Mouse (Mus musculus): Measurements from ENCODE around the gene Hist1h3d.
"Not testable (repeated sequence)": the region's sequence is repeated elsewhere in the genome, so short reads cannot be mapped to it uniquely, and the experiment has no call there.

Hist1h3d gene

GRCm38 (mm10) chr13:23575271-23575851 lies at the start of gene Hist1h3d:
Gene Hist1h3d (plus strand): TSS chr13:23575763.
- peak; percentile 91 for DNase-seq (ENCODE audit: low read depth, low spot score)

GRCm38 (mm10) chr13:23525901-23526300 lies 49.7 kb upstream of the Hist1h3d start:
- DNase-seq (ENCODE audit: low read depth, low spot score) = peak; percentile 72

- DNase-seq (ENCODE audit: low read depth, low spot score) = peak; percentile 91
Measured at GRCm38 (mm10) chr13:23526312-23526711, 49.3 kb upstream of the Hist1h3d start.

- DNase-seq (ENCODE audit: low read depth, low spot score) = no peak
Measured at GRCm38 (mm10) chr13:23529005-23529404, 46.6 kb upstream of the Hist1h3d start.

GRCm38 (mm10) chr13:23529480-23530165 lies 45.9 kb upstream of the Hist1h3d start:
- DNase-seq (ENCODE audit: low read depth, low spot score) = no peak

GRCm38 (mm10) chr13:23530181-23530900 lies 45.2 kb upstream of the Hist1h3d start:
- peak; percentile 74 for DNase-seq (ENCODE audit: low read depth, low spot score)

GRCm38 (mm10) chr13:23530901-23531875 lies 44.4 kb upstream of the Hist1h3d start, which contains the start of gene Hist1h4h:
Gene Hist1h4h (plus strand): TSS chr13:23531050.
- DNase-seq (ENCODE audit: low read depth, low spot score) = peak; percentile 97

GRCm38 (mm10) chr13:23532262-23533075 lies 43.1 kb upstream of the Hist1h3d start:
- peak; percentile 49 for DNase-seq (ENCODE audit: low read depth, low spot score)

GRCm38 (mm10) chr13:23533560-23534367 lies 41.8 kb upstream of the Hist1h3d start, which contains the start of gene Hist1h2af:
Gene Hist1h2af (plus strand): TSS chr13:23533906.
- DNase-seq (ENCODE audit: low read depth, low spot score) = peak; percentile 94

- peak; percentile 91 for DNase-seq (ENCODE audit: low read depth, low spot score)
Measured at GRCm38 (mm10) chr13:23534368-23535131, 41.0 kb upstream of the Hist1h3d start.

- DNase-seq (ENCODE audit: low read depth, low spot score) = peak; percentile 100
Measured at GRCm38 (mm10) chr13:23535137-23536075, 40.2 kb upstream of the Hist1h3d start, which contains the start of gene Hist1h3g. Gene Hist1h3g (plus strand): TSS chr13:23535422.

- DNase-seq (ENCODE audit: low read depth, low spot score) = peak; percentile 72
Measured at GRCm38 (mm10) chr13:23536076-23536822, 39.3 kb upstream of the Hist1h3d start.

- no peak for DNase-seq (ENCODE audit: low read depth, low spot score)
Measured at GRCm38 (mm10) chr13:23537006-23537710, 38.4 kb upstream of the Hist1h3d start.

GRCm38 (mm10) chr13:23538249-23538648 lies 37.3 kb upstream of the Hist1h3d start:
- DNase-seq (ENCODE audit: low read depth, low spot score) = no peak

- not testable (repeated sequence) for DNase-seq (ENCODE audit: low read depth, low spot score)
Measured at GRCm38 (mm10) chr13:23539821-23540220, 35.7 kb upstream of the Hist1h3d start.

GRCm38 (mm10) chr13:23541497-23541896 lies 34.1 kb upstream of the Hist1h3d start:
- DNase-seq (ENCODE audit: low read depth, low spot score) = no peak
